Mouse (Mus musculus) kidney, postnatal 10 days (tissue): ENCODE measurements around the gene Bicc1.
A peak's percentile ranks its signal among the peaks of the same experiment; 100 is the strongest.

Experiments used
- DNase-seq: peaks from one replicate; pipeline ENCODE4 v3.0.0; 2021; ENCODE audit warnings: mixed read lengths

The Bicc1 gene

DNA sequence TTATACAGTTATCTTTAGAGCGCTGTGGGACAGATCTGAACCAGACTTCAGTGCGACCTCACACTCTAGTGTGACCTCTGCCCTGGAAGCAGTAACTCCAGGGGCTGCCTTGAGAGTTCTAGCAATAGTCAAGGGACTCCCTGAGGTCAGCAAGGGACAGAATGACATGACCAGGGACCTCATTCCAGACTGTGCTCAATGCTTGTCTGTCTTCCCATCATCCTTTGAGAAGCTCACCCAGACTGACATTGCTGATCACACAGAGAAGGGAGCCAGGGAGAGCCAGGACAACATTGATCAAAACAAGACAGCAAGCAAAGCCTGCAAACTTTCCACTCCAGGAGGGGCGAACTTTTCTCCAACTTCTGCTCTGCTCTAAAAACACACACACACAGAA, 38.7 kb downstream of the Bicc1 start:
- peak; percentile 69 for DNase-seq

DNA sequence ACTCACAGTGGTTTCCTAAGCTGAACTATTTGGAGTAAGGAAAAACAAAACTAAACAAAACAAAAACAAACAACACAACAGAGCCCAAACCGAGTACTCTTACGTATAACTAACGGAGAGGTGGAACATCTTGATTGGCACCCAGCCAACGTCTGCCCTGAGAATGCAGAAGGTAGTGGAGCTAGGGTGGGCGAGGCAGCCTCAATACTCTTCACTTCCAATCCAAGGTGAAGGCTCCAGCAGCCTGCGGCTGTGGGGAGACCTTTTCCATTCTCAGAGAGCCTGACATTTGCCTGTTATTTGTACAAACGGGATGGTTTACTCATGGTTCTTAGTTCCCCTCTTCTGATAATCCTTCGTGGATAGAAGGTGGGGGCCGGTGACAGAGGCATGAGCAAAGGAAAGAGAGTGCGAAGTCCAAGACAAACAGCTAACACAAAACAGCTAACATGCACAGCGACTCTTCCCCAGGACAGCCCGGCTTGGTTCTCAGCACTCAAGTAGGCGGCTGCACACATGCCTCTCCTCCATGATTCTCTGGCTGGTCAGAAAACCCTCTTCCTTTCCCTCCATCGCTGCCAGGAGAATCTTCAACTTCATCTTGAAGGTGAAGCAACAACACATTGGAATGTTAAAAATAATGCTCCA, 39.3 kb downstream of the Bicc1 start:
- DNase-seq = peak; percentile 58

- DNase-seq = peak; percentile 48
These were observed 40.2 kb downstream of the Bicc1 start for GRCm38 (mm10) chr10:71119120-71119847.

DNA sequence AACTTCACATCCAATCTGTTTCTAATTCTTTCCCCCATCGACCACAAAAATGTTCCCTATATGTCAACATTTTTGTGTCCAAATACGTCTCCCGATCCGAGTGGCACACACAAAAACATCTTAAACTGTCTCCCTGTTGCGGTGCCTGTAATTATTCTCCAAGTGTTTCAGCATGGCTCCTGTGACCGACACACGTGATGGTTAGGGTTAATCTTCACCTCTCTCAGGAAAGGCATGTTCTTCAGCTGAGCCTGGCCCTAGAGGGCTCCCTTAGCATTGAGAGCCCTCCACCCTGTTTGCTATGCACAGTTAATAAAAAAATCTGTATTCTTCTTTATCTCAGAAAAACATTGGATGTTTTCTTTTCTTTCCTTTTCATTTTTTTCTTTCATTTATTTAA, 41.7 kb downstream of the Bicc1 start:
- no peak for DNase-seq

GRCm38 (mm10) chr10:71114260-71114920, 45.1 kb downstream of the Bicc1 start:
- no peak for DNase-seq

DNA sequence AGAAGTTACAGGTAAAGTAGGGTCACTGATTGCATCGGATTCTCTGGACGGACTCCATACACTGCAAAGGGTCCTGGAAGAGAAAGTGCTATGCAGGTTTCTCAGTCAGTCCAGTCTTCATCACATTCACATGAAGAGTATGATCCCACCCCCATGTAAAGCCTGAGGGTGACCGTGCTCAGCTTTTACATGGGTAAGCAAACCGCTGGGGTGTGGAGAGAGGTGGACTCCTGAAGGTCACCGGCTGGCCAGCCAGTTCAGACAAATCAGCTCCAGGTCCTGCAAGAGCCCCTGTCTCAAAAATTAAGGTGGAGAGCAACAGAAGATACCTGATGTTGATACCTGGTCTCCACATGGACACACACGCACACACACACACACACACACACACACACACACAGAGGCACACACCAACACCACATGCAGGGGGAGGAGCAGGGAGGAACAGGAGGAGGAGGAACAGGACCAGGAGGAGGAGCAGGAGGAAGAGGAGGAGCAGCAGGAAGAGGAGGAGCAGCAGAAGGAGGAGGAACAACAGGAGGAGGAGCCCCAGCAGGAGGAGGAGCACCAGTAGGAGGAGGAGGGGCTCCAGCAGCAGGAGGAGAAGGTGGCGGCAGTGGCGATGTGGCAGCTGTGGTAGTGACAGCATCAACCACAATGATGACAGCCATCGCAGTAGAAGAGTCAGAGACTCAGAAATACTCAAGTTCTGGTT, 52.9 kb downstream of the Bicc1 start:
- no peak for DNase-seq

DNA sequence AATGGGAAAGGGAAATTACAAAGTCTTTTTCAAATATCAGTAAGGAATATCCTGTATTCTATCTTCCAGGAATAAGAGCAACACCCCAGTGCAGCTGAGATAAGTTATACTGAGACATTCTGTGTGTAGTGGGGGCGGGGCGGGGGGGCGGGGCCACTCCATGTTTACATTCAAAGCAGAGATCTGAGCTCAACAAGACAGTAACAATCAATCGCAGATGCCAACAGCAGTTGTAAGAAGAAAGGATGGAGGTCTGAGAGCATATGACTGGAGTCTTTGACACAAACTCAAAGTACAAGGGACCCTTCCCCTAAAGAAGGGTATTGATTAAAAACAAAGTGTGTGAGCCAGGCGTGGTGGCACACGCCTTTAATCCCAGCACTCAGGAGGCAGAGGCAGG, 54.7 kb downstream of the Bicc1 start:
- DNase-seq = no peak

- no peak for DNase-seq
These were observed 58.5 kb downstream of the Bicc1 start for GRCm38 (mm10) chr10:71100815-71101499.

DNA sequence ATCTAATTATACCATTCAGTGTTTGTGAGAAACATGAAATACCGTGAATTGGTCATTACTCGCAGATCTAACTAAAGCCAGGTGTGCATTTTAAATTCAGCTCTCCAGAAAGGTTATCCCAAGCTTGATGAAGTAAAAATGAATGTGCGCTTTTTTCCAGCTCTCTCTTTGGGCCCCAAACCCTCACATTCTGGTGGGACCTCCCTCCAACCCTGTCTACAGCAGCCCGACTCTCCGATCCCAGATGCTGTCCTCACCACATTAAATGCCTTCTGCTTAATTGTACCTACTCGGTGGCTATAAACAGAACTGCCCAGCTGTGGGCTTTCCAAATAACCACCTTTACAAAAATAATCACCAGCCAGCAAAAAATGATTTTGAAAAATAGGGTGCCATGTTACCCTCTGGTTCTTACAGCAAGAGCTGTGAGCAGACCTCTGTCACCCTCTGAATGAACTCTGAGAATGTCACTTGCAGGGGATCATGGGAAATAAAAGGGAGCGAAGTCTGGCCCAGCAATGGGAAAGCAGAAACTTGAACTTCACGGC, 64.7 kb downstream of the Bicc1 start:
- no peak for DNase-seq

- no peak for DNase-seq
These were observed 66.2 kb downstream of the Bicc1 start for GRCm38 (mm10) chr10:71093312-71093711.

DNA sequence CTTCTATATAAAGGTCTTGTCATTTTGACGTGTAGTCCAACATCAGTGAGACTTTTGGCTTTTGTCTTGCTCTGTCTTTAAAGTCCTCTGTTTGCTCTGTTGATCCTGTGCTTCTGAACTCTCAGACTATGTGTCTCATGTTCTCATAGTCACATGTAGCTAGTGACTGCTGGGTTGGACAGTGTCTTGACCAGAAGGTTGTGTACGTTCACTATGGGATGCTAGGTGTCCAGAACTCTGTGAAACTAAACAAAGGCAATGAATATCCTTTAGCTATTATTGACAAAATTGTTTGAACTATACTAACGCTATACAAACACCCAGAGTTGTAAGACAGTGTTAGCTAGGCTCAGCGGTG, 72.2 kb downstream of the Bicc1 start:
- no peak for DNase-seq

- DNase-seq = no peak
These were observed 72.7 kb downstream of the Bicc1 start for GRCm38 (mm10) chr10:71086571-71087358.

DNA sequence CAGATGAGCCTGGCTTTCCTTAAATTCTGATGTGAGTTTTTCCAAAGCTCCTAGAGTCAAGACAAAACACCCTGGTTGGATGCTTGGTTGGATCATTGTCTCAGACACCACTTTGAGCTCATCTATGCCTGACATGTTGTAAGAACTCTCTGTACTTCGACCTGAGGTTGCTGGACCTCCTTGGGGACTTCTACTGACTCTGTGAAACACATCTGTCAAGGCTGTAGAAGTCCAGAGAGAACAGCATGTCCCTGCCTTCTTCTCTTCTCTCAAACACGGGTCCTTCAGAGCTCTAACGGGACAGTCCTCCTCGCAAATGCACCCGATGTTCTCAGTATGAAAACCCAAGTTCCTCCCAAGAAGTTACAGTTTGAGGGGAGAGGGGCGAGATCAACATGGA, 76.5 kb downstream of the Bicc1 start:
- DNase-seq = no peak

- no peak for DNase-seq
These were observed 80.6 kb downstream of the Bicc1 start for GRCm38 (mm10) chr10:71078856-71079255.

DNA sequence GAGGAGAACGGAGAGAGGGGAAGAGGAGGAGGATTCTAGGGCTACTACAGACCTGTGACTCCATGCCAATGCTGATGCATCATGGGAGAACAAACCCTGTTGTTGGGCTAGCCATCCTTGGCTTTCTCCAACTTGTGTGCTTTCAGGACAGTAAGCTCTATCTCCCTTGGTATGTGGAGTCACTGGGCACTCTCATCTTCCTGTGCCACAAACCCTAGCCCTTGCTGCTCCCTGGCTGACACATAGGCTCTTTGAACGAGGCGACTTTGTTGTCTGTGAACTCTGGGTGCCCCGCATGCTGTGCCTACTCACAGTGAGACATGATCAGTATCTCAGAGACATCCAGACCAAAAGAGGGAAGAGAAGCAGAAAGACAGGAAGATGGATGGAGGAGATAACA, 94.5 kb downstream of the Bicc1 start:
- DNase-seq = no peak

- no peak for DNase-seq
These were observed 94.9 kb downstream of the Bicc1 start for GRCm38 (mm10) chr10:71064576-71064975.

GRCm38 (mm10) chr10:71062151-71062550, 97.3 kb downstream of the Bicc1 start:
- DNase-seq = peak; percentile 67

- no peak for DNase-seq
These were observed 99.2 kb downstream of the Bicc1 start for GRCm38 (mm10) chr10:71060269-71060668.

GRCm38 (mm10) chr10:71058616-71059247, 100.8 kb downstream of the Bicc1 start:
- DNase-seq = peak; percentile 70

GRCm38 (mm10) chr10:71058070-71058469, 101.4 kb downstream of the Bicc1 start:
- DNase-seq = no peak

- DNase-seq = no peak
These were observed 106.8 kb downstream of the Bicc1 start for GRCm38 (mm10) chr10:71052748-71053147.
